Mouse (Mus musculus) frontal cortex, postnatal 14 days (tissue): ENCODE results near the gene 4833427G06Rik.

Source experiments
- DNase-seq, 2 experiments: peaks; one replicate each; pipeline ENCODE4 v3.0.0; 2022; ENCODE audit warnings: low spot score in 2 of 2

The 4833427G06Rik gene

GRCm38 (mm10) chr9:51068202-51068601 lies 33.7 kb downstream of the 4833427G06Rik start:
- DNase-seq = no peak

- DNase-seq = no peak
Observed at GRCm38 (mm10) chr9:51060601-51061000, 41.3 kb downstream of the 4833427G06Rik start, which contains the start of gene Btg4. Btg4 (plus strand) TSS chr9:51060901.

- no peak for DNase-seq
Observed at GRCm38 (mm10) chr9:51058951-51059521, 42.8 kb downstream of the 4833427G06Rik start.

GRCm38 (mm10) chr9:51056360-51057324 lies 45.2 kb downstream of the 4833427G06Rik start:
- no peak for DNase-seq

- no peak for DNase-seq
Observed at GRCm38 (mm10) chr9:51052180-51052579, 49.7 kb downstream of the 4833427G06Rik start.

- DNase-seq = no peak
Observed at GRCm38 (mm10) chr9:51042136-51042535, 59.7 kb downstream of the 4833427G06Rik start.

GRCm38 (mm10) chr9:51041491-51041980 lies 60.3 kb downstream of the 4833427G06Rik start:
- DNase-seq = no peak

- DNase-seq = no peak
Observed at GRCm38 (mm10) chr9:51032785-51033529, 68.9 kb downstream of the 4833427G06Rik start.

- no peak for DNase-seq
Observed at GRCm38 (mm10) chr9:51032291-51032690, 69.6 kb downstream of the 4833427G06Rik start.

- DNase-seq = no peak
Observed at GRCm38 (mm10) chr9:51031603-51032002, 70.3 kb downstream of the 4833427G06Rik start.
